Mouse (Mus musculus) hindbrain, embryonic 14.5 days (tissue): ENCODE measurements at regions not wholly inside any gene's neighbourhood (a gene's known extent, or its start where the extent isn't known, plus 50 kb on each side); places are given as distances from the start of the nearest gene placed in this dataset.
"Not testable (repeated sequence)": the region's sequence is repeated elsewhere in the genome, so short reads cannot be mapped to it uniquely, and the experiment has no call there.

Source experiments
- ATAC-seq: fragments of 200-750 bp; cut with Nextera tagmentation; 2 replicates; pipeline ENCODE4 v1.8.0; 2017; ENCODE audit warnings: moderate number of reproducible peaks, mild to moderate bottlenecking, moderate TSS enrichment, moderate library complexity; ENCODE audit not compliant: low FRiP score
- DNase-seq: peaks from one replicate; pipeline ENCODE4 v3.0.0-alpha.2; 2015; ENCODE audit warnings: low spot score
- H3K27ac ChIP-seq: fragments of 300-500 bp; sonication (generic); 2 replicates; pipeline ENCODE4 v1.5.1; 2014; ENCODE audit warnings: mild to moderate bottlenecking, moderate library complexity
- H3K27me3 ChIP-seq: fragments of 300-500 bp; sonication (generic); 2 replicates; pipeline ENCODE4 v1.6.1; 2014; ENCODE audit warnings: mild to moderate bottlenecking, low read length, mixed read lengths; ENCODE audit not compliant: control insufficient read depth, insufficient read depth
- H3K36me3 ChIP-seq: fragments of 300-500 bp; sonication (generic); replicated peaks from 2 replicates; pipeline ENCODE4 v1.6.1; 2014; ENCODE audit not compliant: control insufficient read depth, insufficient read depth
- H3K4me1 ChIP-seq: fragments of 300-500 bp; sonication (generic); replicated peaks from 2 replicates; pipeline ENCODE4 v1.6.1; 2014; ENCODE audit warnings: antibody characterized with exemption, low read length, mixed read lengths; ENCODE audit not compliant: control insufficient read depth, insufficient read depth
- H3K4me2 ChIP-seq: fragments of 300-500 bp; sonication (generic); replicated peaks from 2 replicates; pipeline ENCODE4 v1.6.1; 2014; ENCODE audit warnings: mild to moderate bottlenecking, moderate library complexity
- H3K4me3 ChIP-seq: fragments of 300-500 bp; sonication (generic); replicated peaks from 2 replicates; pipeline ENCODE4 v1.5.1; 2014; ENCODE audit warnings: mild to moderate bottlenecking, low read length
- H3K9ac ChIP-seq: fragments of 300-500 bp; sonication (generic); 2 replicates; pipeline ENCODE4 v1.6.1; 2014
- H3K9me3 ChIP-seq: fragments of 300-500 bp; sonication (generic); 2 replicates; pipeline ENCODE4 v1.6.1; 2016; ENCODE audit warnings: low read length; ENCODE audit not compliant: control insufficient read depth
- WGBS: fragments of 180-500 bp; shearing (Covaris S2); extraction: QIAGEN DNeasy Blood & Tissue Kit; methylation state at CpG from one replicate; pipeline ENCODE4 v1.1.7; 2014; 5-methylcytosine and 5-hydroxymethylcytosine counted together

GRCm38 (mm10) chr4:3062027-3062605 is 105.0 kb upstream of the Vmn1r2 start:
- 71% methylated on average over 2 of the region's 2 CpGs for WGBS
- no peak overlapping the region for H3K4me3 ChIP-seq
- no peaks in the 10 kb centered on the region for H3K36me3 ChIP-seq
- no peak overlapping the region for H3K27ac ChIP-seq
- no peaks in the 10 kb centered on the region for H3K4me1 ChIP-seq
- H3K9me3 ChIP-seq: peaks cover 74% of the 10 kb centered on the region
- no peak overlapping the region for H3K4me2 ChIP-seq
- ATAC-seq (no peak), DNase-seq (no peak)
- H3K27me3 ChIP-seq: no peaks in the 10 kb centered on the region
- no peak overlapping the region for H3K9ac ChIP-seq

GRCm38 (mm10) chr4:3063966-3064365 is 103.2 kb upstream of the Vmn1r2 start:
- peaks cover 84% of the 10 kb centered on the region for H3K9me3 ChIP-seq
- H3K27ac ChIP-seq: no peak overlapping the region
- H3K4me3 ChIP-seq: no peak overlapping the region
- no peaks in the 10 kb centered on the region for H3K27me3 ChIP-seq
- H3K36me3 ChIP-seq: no peaks in the 10 kb centered on the region
- H3K4me1 ChIP-seq: no peaks in the 10 kb centered on the region
- no peak for DNase-seq
- no peak overlapping the region for H3K4me2 ChIP-seq
- no peak for ATAC-seq
- no peak overlapping the region for H3K9ac ChIP-seq
- WGBS: 58% methylated on average over 3 of the region's 3 CpGs

GRCm38 (mm10) chr4:3064571-3064970 is 102.5 kb upstream of the Vmn1r2 start:
- no peaks in the 10 kb centered on the region for H3K36me3 ChIP-seq
- no peak overlapping the region for H3K4me3 ChIP-seq
- H3K9me3 ChIP-seq: peaks cover 84% of the 10 kb centered on the region
- H3K9ac ChIP-seq: no peak overlapping the region
- H3K4me1 ChIP-seq: no peaks in the 10 kb centered on the region
- no peaks in the 10 kb centered on the region for H3K27me3 ChIP-seq
- no peak for ATAC-seq
- 37% methylated on average over 3 of the region's 3 CpGs for WGBS
- no peak overlapping the region for H3K4me2 ChIP-seq
- H3K27ac ChIP-seq: no peak overlapping the region
- DNase-seq: no peak

- H3K27me3 ChIP-seq, H3K9ac ChIP-seq, DNase-seq, H3K27ac ChIP-seq, H3K4me1 ChIP-seq, ATAC-seq, H3K4me3 ChIP-seq, H3K36me3 ChIP-seq, H3K4me2 ChIP-seq: not testable (repeated sequence)
- WGBS: 72% methylated on average over 3 of the region's 3 CpGs
- H3K9me3 ChIP-seq: peaks cover 84% of the 10 kb centered on the region
Observed at GRCm38 (mm10) chr4:3065335-3065734, 101.8 kb upstream of the Vmn1r2 start.

- ATAC-seq: no peak
- no peaks in the 10 kb centered on the region for H3K27me3 ChIP-seq
- H3K27ac ChIP-seq: no peak overlapping the region
- H3K9ac ChIP-seq: no peak overlapping the region
- H3K36me3 ChIP-seq: no peaks in the 10 kb centered on the region
- H3K4me1 ChIP-seq: no peaks in the 10 kb centered on the region
- H3K4me3 ChIP-seq: no peak overlapping the region
- DNase-seq: no peak
- 76% methylated on average over 5 of the region's 5 CpGs for WGBS
- H3K4me2 ChIP-seq: no peak overlapping the region
- peaks cover 91% of the 10 kb centered on the region for H3K9me3 ChIP-seq
Observed at GRCm38 (mm10) chr4:3066051-3066736, 100.9 kb upstream of the Vmn1r2 start.

GRCm38 (mm10) chr4:3067265-3067664 is 99.9 kb upstream of the Vmn1r2 start:
- H3K9me3 ChIP-seq: peaks cover 93% of the 10 kb centered on the region
- no peak overlapping the region for H3K9ac ChIP-seq
- WGBS: 55% methylated on average over 2 of the region's 2 CpGs
- H3K4me1 ChIP-seq: no peaks in the 10 kb centered on the region
- H3K36me3 ChIP-seq: no peaks in the 10 kb centered on the region
- ATAC-seq (no peak), DNase-seq (no peak)
- no peak overlapping the region for H3K4me3 ChIP-seq
- H3K27ac ChIP-seq: no peak overlapping the region
- H3K4me2 ChIP-seq: no peak overlapping the region
- H3K27me3 ChIP-seq: no peaks in the 10 kb centered on the region

GRCm38 (mm10) chr4:3067666-3068065 is 99.5 kb upstream of the Vmn1r2 start:
- 42% methylated on average over 2 of the region's 2 CpGs for WGBS
- Histone ChIP-seq H3K9ac (no peak overlapping the region), H3K4me1 (no peaks in the 10 kb centered on the region), H3K27ac (no peak overlapping the region), H3K27me3 (no peaks in the 10 kb centered on the region), H3K4me3 (no peak overlapping the region), H3K9me3 (peaks cover 93% of the 10 kb centered on the region), H3K36me3 (no peaks in the 10 kb centered on the region), H3K4me2 (no peak overlapping the region)
- no peak for DNase-seq
- ATAC-seq: peak; percentile 59

- Histone ChIP-seq H3K4me1 (no peaks in the 10 kb centered on the region), H3K4me3 (no peak overlapping the region), H3K36me3 (no peaks in the 10 kb centered on the region), H3K27me3 (no peaks in the 10 kb centered on the region), H3K9me3 (peaks cover 85% of the 10 kb centered on the region), H3K4me2 (no peak overlapping the region), H3K9ac (no peak overlapping the region), H3K27ac (no peak overlapping the region)
- 83% methylated on average over 6 of the region's 6 CpGs for WGBS
- ATAC-seq (peak; percentile 12; the same call in 1 of the 2 replicates), DNase-seq (no peak)
Observed at GRCm38 (mm10) chr4:3068306-3069223, 98.6 kb upstream of the Vmn1r2 start.

- Histone ChIP-seq H3K9ac (no peak overlapping the region), H3K36me3 (no peaks in the 10 kb centered on the region), H3K9me3 (peaks cover 77% of the 10 kb centered on the region), H3K4me3 (no peak overlapping the region), H3K4me1 (no peaks in the 10 kb centered on the region), H3K4me2 (no peak overlapping the region), H3K27me3 (no peaks in the 10 kb centered on the region), H3K27ac (no peak overlapping the region)
- ATAC-seq (peak; percentile 39), DNase-seq (no peak)
- WGBS: 58% methylated on average over 1 of the region's 1 CpGs
Observed at GRCm38 (mm10) chr4:3069341-3069740, 97.8 kb upstream of the Vmn1r2 start.
